ENCODE assay signal across 15 mouse cellular contexts in genomic region chr1:150742376-150743087, GRCm38 (mm10).
DNase-seq lines count a peak whose midpoint lies in the region; ATAC-seq lines count a peak whose summit lies in the region.
"Had no signal": no experiment of that assay in that cellular context is flagged by ENCODE, and none has a peak within 500 bp of the region (broad histone marks: within the 10 kb centered on the region; RNA-seq: fewer than 3 reads in every experiment).

No protein-coding gene starts in this region.

- DNase-seq in kidney, adult 9 months: no peak
- no peak for DNase-seq in embryonic facial prominence, embryonic 10.5 days (ENCODE audit: low spot score)
- no peak for DNase-seq in limb, embryonic 11.5 days (ENCODE audit: low spot score)
- DNase-seq in layer of hippocampus, postnatal 25 days (ENCODE audit: extremely low spot score in 1 of 2, low spot score in 1 of 2): no peak
- DNase-seq in right cerebral cortex, postnatal 25 days: no peak
- DNase-seq: cerebellum, adult 18-20 months; gastrocnemius, postnatal 36 days; liver had no signal

- no peak overlapping the region for H3K9ac ChIP-seq in kidney, embryonic 15.5 days
- H3K9ac ChIP-seq in embryonic facial prominence, embryonic 15.5 days: no peak overlapping the region
- H3K9ac ChIP-seq in limb, embryonic 11.5 days (ENCODE audit: low read length): no peak overlapping the region; the same call in 1 of the 2 replicates

- peaks cover 6% of the 10 kb centered on the region; the same call in 1 of the 2 replicates for H3K36me3 ChIP-seq in kidney, embryonic 15.5 days
- H3K36me3 ChIP-seq in embryonic facial prominence, embryonic 10.5 days (replicated peaks): peaks cover 50% of the 10 kb centered on the region
- 0 out of 2 replicates have a peak, but pooled peaks cover 3% of the 10 kb centered on the region for H3K36me3 ChIP-seq in embryonic facial prominence, embryonic 15.5 days
- H3K36me3 ChIP-seq in limb, embryonic 11.5 days (ENCODE audit: control insufficient read depth, insufficient read depth, low read length): no peaks in the 10 kb centered on the region
- H3K36me3 ChIP-seq: G1E had no signal

- H3K9me3 ChIP-seq in kidney, embryonic 15.5 days (replicated peaks): no peaks in the 10 kb centered on the region
- H3K9me3 ChIP-seq in embryonic facial prominence, embryonic 10.5 days: no peaks in the 10 kb centered on the region
- no peaks in the 10 kb centered on the region for H3K9me3 ChIP-seq in embryonic facial prominence, embryonic 15.5 days (replicated peaks)
- H3K9me3 ChIP-seq in limb, embryonic 11.5 days (ENCODE audit: control insufficient read depth, low read length): no peaks in the 10 kb centered on the region
- H3K9me3 ChIP-seq: G1E had no signal

- H3K4me1 ChIP-seq in kidney, embryonic 15.5 days: peaks cover 7% of the 10 kb centered on the region; the same call in 1 of the 2 replicates
- peaks cover 7% of the 10 kb centered on the region; the same call in 1 of the 2 replicates for H3K4me1 ChIP-seq in embryonic facial prominence, embryonic 10.5 days
- H3K4me1 ChIP-seq in embryonic facial prominence, embryonic 15.5 days: peaks cover 7% of the 10 kb centered on the region; the same call in 1 of the 2 replicates
- H3K4me1 ChIP-seq in limb, embryonic 11.5 days (ENCODE audit: control insufficient read depth, insufficient read depth, low read length): no peaks in the 10 kb centered on the region
- H3K4me1 ChIP-seq: megakaryocyte, embryonic 14.5 days had no signal

- no peak overlapping the region for H3K4me2 ChIP-seq in kidney, embryonic 15.5 days
- H3K4me2 ChIP-seq in embryonic facial prominence, embryonic 15.5 days (replicated peaks): no peak overlapping the region
- H3K4me2 ChIP-seq in limb, embryonic 11.5 days (ENCODE audit: low read depth, severe bottlenecking): no peak overlapping the region

- H3K27me3 ChIP-seq in kidney, embryonic 15.5 days: no peaks in the 10 kb centered on the region
- no peaks in the 10 kb centered on the region for H3K27me3 ChIP-seq in embryonic facial prominence, embryonic 10.5 days (replicated peaks; ENCODE audit: low read depth, poor library complexity, severe bottlenecking)
- H3K27me3 ChIP-seq in embryonic facial prominence, embryonic 15.5 days: no peaks in the 10 kb centered on the region
- no peaks in the 10 kb centered on the region for H3K27me3 ChIP-seq in limb, embryonic 11.5 days (ENCODE audit: control insufficient read depth, insufficient read depth, low read length)
- H3K27me3 ChIP-seq: megakaryocyte, embryonic 14.5 days had no signal

- no peak for ATAC-seq in kidney, embryonic 15.5 days (replicated peaks; ENCODE audit: low FRiP score)
- no peak for ATAC-seq in embryonic facial prominence, embryonic 15.5 days (ENCODE audit: insufficient number of reproducible peaks, low FRiP score, low TSS enrichment, low read depth)
- ATAC-seq in limb, embryonic 11.5 days (ENCODE audit: insufficient number of reproducible peaks, low FRiP score, low TSS enrichment, low read depth): no peak
- ATAC-seq: forebrain, embryonic 16.5 days; midbrain, embryonic 16.5 days had no signal

- WGBS in kidney, embryonic 15.5 days: 73% methylated on average over 7 of the region's 7 CpGs
- WGBS in embryonic facial prominence, embryonic 10.5 days: 77% methylated on average over 7 of the region's 7 CpGs
- WGBS in embryonic facial prominence, embryonic 15.5 days: 81% methylated on average over 7 of the region's 7 CpGs
- WGBS in limb, embryonic 11.5 days: 63% methylated on average over 7 of the region's 7 CpGs

- peak overlapping the region; percentile 79 for H3K27ac ChIP-seq in kidney, embryonic 15.5 days
- peak overlapping the region; percentile 57 for H3K27ac ChIP-seq in embryonic facial prominence, embryonic 10.5 days (replicated peaks)
- H3K27ac ChIP-seq in embryonic facial prominence, embryonic 15.5 days (replicated peaks): peak overlapping the region; percentile 22
- peak overlapping the region; percentile 22; the same call in 1 of the 2 replicates for H3K27ac ChIP-seq in limb, embryonic 11.5 days (replicated peaks; ENCODE audit: low read depth, low read length)
- H3K27ac ChIP-seq: left cerebral cortex, adult 2 months had no signal

- H3K4me3 ChIP-seq in kidney, embryonic 15.5 days (replicated peaks): no peak overlapping the region
- H3K4me3 ChIP-seq in embryonic facial prominence, embryonic 10.5 days: no peak overlapping the region
- no peak overlapping the region for H3K4me3 ChIP-seq in embryonic facial prominence, embryonic 15.5 days (replicated peaks)
- H3K4me3 ChIP-seq in limb, embryonic 11.5 days (ENCODE audit: low read depth, low read length): no peak overlapping the region
- H3K4me3 ChIP-seq: left cerebral cortex, adult 2 months had no signal

Comparison
In these comparisons a context has a peak if more than half of its experiments do, and no peak if none do; other contexts are left out.
1. H3K27ac ChIP-seq: peak in every context shown above with its lines; median percentile 79 in kidney, embryonic 15.5 days; 57 in embryonic facial prominence, embryonic 10.5 days; 22 in embryonic facial prominence, embryonic 15.5 days; 22 in limb, embryonic 11.5 days.